Mouse (Mus musculus) gastrocnemius, postnatal 14 days (tissue): ENCODE measurements around the gene Tnik. TPM values are rescaled to one million over a fixed set of nuclear protein-coding genes. Genes with fewer than 3 reads are reported as not detected.

Experiments used
- DNase-seq: peaks from one replicate; pipeline ENCODE4 v3.0.0; 2021; ENCODE audit warnings: mixed read lengths
- intact Hi-C: fragments of 180-260 bp; cut with DNase I; formaldehyde crosslinking; loops from one replicate; pipeline ENCODE4 v1.15.1; 2025; ENCODE audit warnings: low total_unique reads
- total RNA-seq, 2 experiments: library from RNA; stranded (reverse); gene quantifications; 2 replicates each; pipeline ENCODE4 v1.2.3; 2021

Tnik gene
- total RNA-seq, 2 experiments from 2014 or later, result 52.7 to 55.8 TPM

DNA sequence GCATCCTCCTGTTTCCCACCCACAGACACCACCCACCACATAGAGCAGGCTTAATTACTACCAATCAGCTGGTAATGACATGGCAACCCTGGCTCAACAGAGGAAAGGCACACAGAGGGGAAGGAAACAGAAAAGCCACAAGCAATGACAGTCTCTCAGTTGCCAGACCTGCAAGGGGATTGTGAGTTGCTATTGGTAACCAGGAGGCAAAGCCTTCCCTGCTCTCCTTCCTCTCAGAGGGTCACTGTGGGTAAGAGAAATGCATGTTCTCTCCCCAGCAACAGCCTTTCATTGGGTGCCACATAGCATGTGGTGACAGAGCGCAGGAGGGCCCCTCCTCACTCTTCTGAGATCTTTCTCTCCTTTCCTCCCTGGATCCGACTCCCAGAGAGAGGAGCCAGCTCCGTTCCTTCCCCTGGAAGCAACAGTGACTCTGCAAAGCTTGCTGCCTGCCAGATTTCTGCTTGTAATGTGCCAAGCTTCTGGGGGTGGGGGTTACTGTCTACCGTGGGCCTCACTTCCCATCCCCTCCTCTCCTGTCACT, 295.4 kb downstream of the Tnik start:
- intact Hi-C loops, result no loop called here

DNA sequence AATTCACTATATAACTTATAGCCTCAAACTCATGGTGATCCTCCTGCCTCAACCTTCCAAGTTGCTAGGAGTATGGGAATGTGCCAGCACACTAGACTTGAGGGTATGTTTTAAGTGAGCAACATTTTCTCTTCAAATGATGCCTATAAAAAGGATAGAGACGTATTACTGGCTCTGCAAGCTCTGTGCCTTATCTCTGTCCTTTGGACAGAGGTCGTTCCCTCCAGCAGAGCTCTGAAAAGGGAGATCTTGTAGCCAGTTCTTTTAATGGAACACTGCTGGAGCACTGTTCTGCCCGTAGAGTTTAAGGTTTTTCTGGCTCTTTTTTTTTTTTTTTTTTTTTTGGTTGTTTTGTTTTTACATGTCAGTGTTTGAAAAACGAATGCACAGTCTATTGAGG, 298.4 kb downstream of the Tnik start:
- intact Hi-C loops, result loop anchor here (10.0 kb wide), 1 partner anchor 183 kb away; no protein-coding TSS in a partner anchor
- no peak for DNase-seq

More for the DNA sequence above, 295.4 kb downstream of the Tnik start:
- DNase-seq, result peak; percentile 18

DNA sequence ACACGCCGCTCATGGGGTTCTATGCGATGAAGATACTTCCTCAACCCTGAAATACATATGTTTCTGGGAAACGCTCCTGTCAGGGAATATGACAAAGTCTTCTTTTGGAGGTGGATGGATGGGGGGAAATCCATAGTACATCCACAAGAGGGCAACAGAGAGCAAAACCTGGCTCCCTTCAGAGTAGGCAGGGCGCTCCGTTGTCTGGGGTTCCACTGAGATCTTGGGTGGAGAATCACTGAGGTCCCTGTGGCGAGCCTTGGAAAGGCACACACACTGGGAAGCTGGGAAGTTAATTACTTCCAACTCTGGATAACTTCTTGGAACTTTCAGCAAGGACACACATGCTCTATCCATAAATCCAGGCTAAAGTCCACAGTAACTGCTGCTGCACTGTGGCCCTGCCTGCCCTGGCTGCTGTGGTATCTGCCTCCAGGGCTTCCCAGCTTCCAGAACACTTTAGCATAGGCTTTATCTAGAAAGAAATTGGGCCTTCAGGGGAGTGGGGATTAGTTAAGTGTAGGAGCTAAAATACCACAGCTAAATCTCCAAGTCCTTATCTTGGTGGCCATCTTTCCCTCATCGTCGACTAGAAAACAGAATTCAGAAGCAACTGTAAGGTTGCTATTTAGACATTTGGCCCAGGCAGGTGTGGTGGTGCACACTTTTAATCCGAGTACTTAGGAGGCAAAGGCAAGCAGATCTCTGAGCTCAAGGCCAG, 299.8 kb downstream of the Tnik start:
- peak; percentile 40 for DNase-seq
- intact Hi-C loops, result loop anchor here (10.0 kb wide), 1 partner anchor 182 kb away; no protein-coding TSS in a partner anchor

DNA sequence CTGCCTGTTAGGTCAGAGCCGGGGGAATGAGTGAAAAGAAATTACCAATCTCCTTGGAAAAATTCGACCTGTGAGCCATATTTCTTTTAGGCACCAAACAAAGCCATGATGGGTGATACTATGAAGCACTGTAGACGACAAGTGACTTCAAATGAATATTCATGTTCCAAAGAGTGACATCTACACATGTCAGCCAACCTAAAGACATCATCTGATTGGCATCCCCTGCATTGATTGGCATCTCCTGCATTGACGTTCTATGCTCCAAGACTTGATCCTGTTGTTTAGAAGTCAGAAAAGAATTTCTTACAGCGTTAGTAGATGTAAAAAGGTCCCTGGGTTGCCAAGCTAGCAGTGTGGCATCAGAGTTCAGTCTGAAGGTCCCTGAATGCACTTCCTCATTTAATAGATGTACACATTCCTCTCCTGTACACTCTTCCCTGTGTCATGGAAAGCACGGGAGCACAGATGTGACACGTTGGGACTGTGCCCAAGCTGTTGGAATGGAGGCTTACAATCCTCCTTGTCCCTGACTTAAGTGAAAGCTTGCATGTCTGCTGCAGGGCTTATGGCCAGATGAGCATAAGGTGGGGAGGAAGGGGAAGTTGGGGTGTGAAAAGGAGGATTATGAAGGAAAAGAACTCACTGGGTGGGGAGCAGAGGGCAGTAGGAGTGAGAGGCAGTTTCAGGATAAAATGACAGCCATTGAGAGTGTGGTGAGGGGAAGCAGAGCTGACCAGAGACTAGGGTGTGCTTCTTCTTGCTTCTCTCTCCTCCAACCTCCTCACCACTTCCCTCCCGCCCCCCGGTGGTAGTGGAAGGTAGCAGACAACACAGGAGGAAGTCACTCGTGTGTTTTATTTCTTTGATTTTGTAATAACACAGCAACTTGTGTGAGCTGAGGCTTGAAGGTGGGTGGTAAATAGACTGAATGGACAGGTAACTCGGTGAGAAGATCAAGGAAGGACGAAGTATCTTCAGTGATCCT, 301.6 kb downstream of the Tnik start:
- no peak for DNase-seq

GRCm38 (mm10) chr3:28577301-28577700, 314.3 kb downstream of the Tnik start:
- intact Hi-C loops, result no loop called here
- DNase-seq, result peak; percentile 53

More for the DNA sequence above, 301.6 kb downstream of the Tnik start:
- intact Hi-C loops, result loop anchor here (10.0 kb wide), 1 partner anchor 180 kb away; no protein-coding TSS in a partner anchor

DNA sequence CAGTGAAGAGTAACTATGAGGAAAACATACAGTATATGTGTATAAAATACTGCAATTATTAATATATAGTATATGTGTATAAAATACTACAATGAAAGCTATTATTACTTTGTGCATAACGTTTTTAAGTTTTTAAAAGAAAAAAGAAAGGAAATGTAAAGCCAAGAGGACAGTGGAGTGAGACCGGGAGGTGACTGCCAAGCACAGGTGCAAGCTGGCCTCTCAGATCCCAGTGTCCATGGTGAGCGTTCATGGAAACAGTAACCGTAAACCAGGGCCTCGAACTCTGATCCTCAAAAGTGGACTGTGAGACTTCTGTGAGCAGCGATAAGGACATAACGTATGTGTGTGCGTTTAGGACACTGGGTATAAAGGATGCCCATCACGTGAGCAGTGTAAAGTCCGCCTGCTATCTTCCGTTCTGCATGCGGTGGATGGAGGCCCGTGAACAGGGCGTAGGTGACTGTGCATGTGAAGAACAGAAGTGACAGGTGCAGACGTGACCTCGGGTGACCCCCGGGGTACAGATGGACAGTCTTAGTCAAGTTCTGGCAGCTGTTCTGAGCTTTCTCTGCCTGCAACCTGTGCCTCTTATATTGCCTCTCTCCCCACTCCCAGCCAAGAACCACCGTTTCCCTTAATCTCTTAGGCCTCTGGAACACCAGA, 316.1 kb downstream of the Tnik start:
- intact Hi-C loops, result no loop called here

GRCm38 (mm10) chr3:28585750-28586465, 322.9 kb downstream of the Tnik start:
- no peak for DNase-seq
- intact Hi-C loops, result no loop called here

More for the DNA sequence above, 316.1 kb downstream of the Tnik start:
- peak; percentile 14 for DNase-seq

DNA sequence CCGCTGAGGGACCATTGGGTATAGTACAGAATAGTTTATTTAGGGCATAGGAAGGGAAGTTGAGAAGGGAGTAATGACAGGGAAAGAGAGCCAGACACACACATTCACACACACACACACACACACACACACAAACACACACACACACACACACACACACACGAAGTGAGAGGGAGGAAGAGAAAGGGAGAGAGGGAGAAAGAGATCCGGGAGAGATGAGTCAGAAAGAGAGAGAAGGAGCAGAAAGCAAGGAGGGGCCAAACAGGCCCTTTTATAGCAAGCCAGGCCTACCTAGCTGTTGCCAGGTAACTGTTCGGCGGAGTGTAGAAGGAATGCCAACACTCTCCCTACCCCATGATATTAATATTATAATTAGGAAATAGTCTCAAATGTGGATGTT, 324.8 kb downstream of the Tnik start:
- intact Hi-C loops, result no loop called here
- no peak for DNase-seq

- no peak for DNase-seq
- intact Hi-C loops, result no loop called here
These were observed 328.3 kb downstream of the Tnik start for GRCm38 (mm10) chr3:28591345-28591744.

DNA sequence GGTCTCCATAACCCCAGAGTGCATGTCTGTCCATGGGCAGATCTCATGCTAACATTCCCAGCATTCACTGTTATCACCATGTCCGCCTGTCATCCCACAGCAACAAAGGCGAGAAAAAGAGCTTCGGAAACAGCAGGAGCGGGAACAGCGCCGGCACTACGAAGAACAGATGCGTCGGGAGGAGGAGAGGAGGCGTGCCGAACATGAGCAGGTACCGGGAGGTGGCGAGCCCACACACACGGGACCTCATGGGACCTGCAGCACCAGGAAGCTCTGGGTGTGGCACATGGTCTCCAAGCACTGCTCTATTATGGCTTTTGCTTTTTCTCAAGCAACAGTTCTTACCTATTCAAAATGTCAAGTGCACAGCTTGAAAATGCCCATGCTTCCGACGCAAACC, 330.9 kb downstream of the Tnik start:
- DNase-seq, result no peak
- intact Hi-C loops, result no loop called here

DNA sequence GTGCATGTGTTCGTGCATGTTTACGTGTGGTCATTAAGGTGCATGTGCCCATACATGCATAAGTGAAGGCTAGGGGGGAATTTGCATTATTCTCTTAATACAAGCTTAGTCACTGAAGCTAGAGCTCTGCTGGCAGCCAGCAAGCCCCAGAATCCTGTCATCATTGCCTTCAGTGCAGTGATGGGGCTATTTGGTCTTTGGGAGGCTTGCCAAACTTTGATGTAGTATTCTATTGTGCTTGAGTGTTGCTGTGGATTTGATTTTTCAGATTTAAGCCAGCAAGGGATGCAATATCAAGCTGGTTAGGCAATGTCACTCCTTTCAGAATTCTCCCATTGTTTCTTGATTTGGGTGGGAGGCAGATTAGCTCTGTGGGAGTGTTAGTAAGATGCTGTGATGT, 336.5 kb downstream of the Tnik start:
- no peak for DNase-seq
- intact Hi-C loops, result no loop called here

- DNase-seq, result no peak
- intact Hi-C loops, result no loop called here
These were observed 343.7 kb downstream of the Tnik start for GRCm38 (mm10) chr3:28606741-28607140.

DNA sequence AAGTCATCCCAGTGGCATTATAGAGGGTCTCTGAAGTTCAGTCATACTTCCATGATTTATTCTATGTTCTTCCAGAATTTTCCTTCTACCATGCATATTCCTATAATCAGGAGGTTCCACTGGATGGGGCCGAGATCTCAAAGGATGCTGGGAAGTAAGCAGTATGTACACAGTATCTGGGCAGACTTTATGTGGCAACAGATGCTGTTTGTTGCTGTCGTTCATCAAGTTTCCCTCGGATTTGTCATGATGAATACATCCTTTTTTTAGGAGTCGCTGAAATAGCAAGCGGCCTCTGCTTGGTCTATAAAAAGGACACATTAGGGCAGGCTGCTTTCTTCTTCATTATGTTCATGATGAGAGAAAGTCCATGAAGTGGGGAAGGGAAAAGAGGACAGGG, 349.3 kb downstream of the Tnik start:
- no peak for DNase-seq
- intact Hi-C loops, result no loop called here

GRCm38 (mm10) chr3:28616386-28616785, 353.4 kb downstream of the Tnik start:
- no peak for DNase-seq
- intact Hi-C loops, result no loop called here

GRCm38 (mm10) chr3:28617008-28617627, 354.1 kb downstream of the Tnik start:
- intact Hi-C loops, result no loop called here

GRCm38 (mm10) chr3:28621792-28622191, 358.8 kb downstream of the Tnik start:
- DNase-seq, result no peak
- intact Hi-C loops, result no loop called here

More at GRCm38 (mm10) chr3:28617008-28617627, 354.1 kb downstream of the Tnik start:
- no peak for DNase-seq

DNA sequence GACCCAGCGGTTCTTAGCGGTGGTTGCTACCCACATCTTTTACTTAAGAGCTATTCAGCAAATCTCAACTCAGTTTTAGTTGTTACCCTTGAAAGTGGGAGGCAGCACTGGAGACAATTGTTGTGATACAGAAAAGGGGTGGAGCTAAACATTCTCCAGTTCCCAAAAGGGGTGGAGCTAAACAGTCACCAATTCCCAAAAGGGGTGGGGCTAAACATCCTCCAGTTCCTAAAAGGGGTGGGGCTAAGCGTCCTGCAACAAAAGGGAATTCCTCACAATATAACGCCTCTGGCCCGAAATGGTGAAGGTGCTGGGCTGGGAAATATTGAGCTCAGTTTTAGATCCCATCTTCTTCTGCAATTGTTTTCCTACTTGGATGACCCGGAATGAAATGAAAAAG, 363.8 kb downstream of the Tnik start:
- intact Hi-C loops, result no loop called here
- no peak for DNase-seq

DNA sequence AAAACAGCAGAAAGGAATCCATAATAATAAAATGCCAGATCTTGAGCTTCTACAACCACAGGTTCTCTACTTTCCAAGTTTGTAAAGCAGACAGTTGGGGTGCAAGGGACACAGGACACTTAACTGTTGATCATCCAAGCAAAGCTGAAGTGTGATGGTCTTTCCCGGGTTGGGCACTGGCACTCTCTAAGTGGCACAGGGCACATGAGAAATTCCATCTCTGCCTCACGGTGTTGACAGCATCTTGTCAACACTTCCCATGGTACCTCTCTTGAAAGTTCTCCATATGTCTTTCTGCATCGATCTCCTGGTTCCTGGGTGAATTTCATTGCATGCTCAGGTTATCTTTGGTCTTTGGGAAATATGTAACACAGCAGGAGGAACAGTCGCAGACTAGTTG, 373.8 kb downstream of the Tnik start:
- DNase-seq, result no peak
- intact Hi-C loops, result no loop called here
